Mouse (Mus musculus) activated CD4-positive, CD25-positive, alpha-beta regulatory T cell, adult 9 weeks (primary cell): ENCODE measurements around the gene Manea. TPM values are rescaled to one million over a fixed set of nuclear protein-coding genes. Genes with fewer than 3 reads are reported as not detected.

ENCODE experiments used
- polyA plus RNA-seq: library from polyadenylated mRNA; unstranded; fragments of 100-300 nt; shearing (Covaris generic); gene quantifications from one replicate; pipeline ENCODE4 v1.2.1, GENCODE M21; 2017

Manea gene
- 11.7 TPM for polyA plus RNA-seq

GRCm38 (mm10) chr4:26346443-26347106 is at the start of gene Manea:
Manea (minus strand) TSS chr4:26346891.

